Mouse (Mus musculus): ENCODE results near the gene Lhfpl1.

- TF ChIP-seq EP300 (IDR thresholded peaks at IDR 0.05; ENCODE audit: low read length) = no peak
- TF ChIP-seq ELF1 (IDR thresholded peaks at IDR 0.05; ENCODE audit: low read depth, low read length) = no peak
Measured at GRCm38 (mm10) chrX:145336141-145336540, 12.7 kb downstream of the Lhfpl1 start.
